12 mouse cellular contexts compared by ENCODE assay signal in genomic region chr5:77092531-77092930, GRCm38 (mm10). TPM values are rescaled to one million over a fixed set of nuclear protein-coding genes. Genes with fewer than 3 reads are reported as not detected.
A peak's percentile ranks its signal among the peaks of the same experiment; 100 is the strongest.
DNase-seq lines count a peak whose midpoint lies in the region; ATAC-seq and TF ChIP-seq lines count a peak whose summit lies in the region.
"Had no signal": no experiment of that assay in that cellular context is flagged by ENCODE, and none has a peak within 500 bp of the region (broad histone marks: within the 10 kb centered on the region; RNA-seq: fewer than 3 reads in every experiment).

No protein-coding gene starts in this region.

- no peak overlapping the region for H3K9ac ChIP-seq in intestine, embryonic 15.5 days
- H3K9ac ChIP-seq: forebrain, embryonic 15.5 days had no signal

- H3K36me3 ChIP-seq in intestine, embryonic 15.5 days: no peaks in the 10 kb centered on the region
- H3K36me3 ChIP-seq in kidney, adult 2 months (ENCODE audit: control insufficient read depth, insufficient read depth, low read length): no peaks in the 10 kb centered on the region
- H3K36me3 ChIP-seq: forebrain, embryonic 15.5 days had no signal

- no peak for ATAC-seq in intestine, embryonic 15.5 days
- ATAC-seq: forebrain, embryonic 15.5 days; Patski had no signal

- H3K27ac ChIP-seq in brown adipose tissue, adult 24 weeks (replicated peaks; ENCODE audit: low read depth, low read length): no peak overlapping the region
- no peak overlapping the region for H3K27ac ChIP-seq in intestine, embryonic 15.5 days
- H3K27ac ChIP-seq in kidney, adult 2 months (ENCODE audit: insufficient read depth, low read depth, low read length): no peak overlapping the region
- H3K27ac ChIP-seq: forebrain, embryonic 15.5 days had no signal

- peak overlapping the region; percentile 35 for H3K4me3 ChIP-seq in lung, adult 2 months (replicated peaks; ENCODE audit: extremely low read depth, low read depth, low read length)
- H3K4me3 ChIP-seq in brown adipose tissue, adult 24 weeks (ENCODE audit: insufficient read depth, low read depth, low read length): peak overlapping the region; percentile 17; the same call in 1 of the 2 replicates
- peak overlapping the region; percentile 5; the same call in 1 of the 2 replicates for H3K4me3 ChIP-seq in intestine, embryonic 15.5 days (replicated peaks)
- no peak overlapping the region for H3K4me3 ChIP-seq in kidney, adult 2 months (ENCODE audit: insufficient read depth, low read depth, low read length)
- H3K4me3 ChIP-seq: forebrain, embryonic 15.5 days had no signal

- TF ChIP-seq CTCF in lung, adult 2 months (IDR thresholded peaks at IDR 0.05; ENCODE audit: insufficient read depth, low read length): no peak
- no peak for TF ChIP-seq CTCF in kidney, adult 2 months (conservative IDR thresholded peaks at IDR 0.05; ENCODE audit: insufficient read depth, insufficient read length, low read depth, low read length)

- 34% methylated on average over 5 of the region's 5 CpGs for WGBS in lung, adult 2 months
- 69% methylated on average over 5 of the region's 5 CpGs for WGBS in intestine, embryonic 15.5 days
- WGBS in kidney, adult 2 months: 54% methylated on average over 5 of the region's 5 CpGs

- intact Hi-C loops in left cerebral cortex, postnatal 36 days (cut with DNase I): loop anchor here (5.0 kb wide), 1 partner anchor 75 kb away; no protein-coding TSS in a partner anchor
- intact Hi-C loops in left cerebral cortex, postnatal 25 days (cut with DNase I): no loop called here

- peak overlapping the region; percentile 39 for H3K4me2 ChIP-seq in intestine, embryonic 15.5 days (replicated peaks)
- H3K4me2 ChIP-seq: forebrain, embryonic 15.5 days had no signal

- TF ChIP-seq POLR2A in lung, adult 2 months (IDR thresholded peaks at IDR 0.05; ENCODE audit: borderline replicate concordance, extremely low read depth, low read depth, low read length): 0 out of 2 replicates have a peak, but pooled peaks have one; percentile 24
- no peak for TF ChIP-seq POLR2A in kidney, adult 2 months (IDR thresholded peaks at IDR 0.05; ENCODE audit: low read depth, low read length)

- no peaks in the 10 kb centered on the region for H3K27me3 ChIP-seq in intestine, embryonic 15.5 days (replicated peaks)
- no peaks in the 10 kb centered on the region for H3K27me3 ChIP-seq in kidney, adult 2 months (replicated peaks; ENCODE audit: control insufficient read depth, insufficient read depth, low read length)

- H3K4me1 ChIP-seq in lung, adult 2 months (ENCODE audit: control insufficient read depth, insufficient read depth, low read length): peaks cover 9% of the 10 kb centered on the region
- H3K4me1 ChIP-seq in brown adipose tissue, adult 24 weeks (ENCODE audit: control insufficient read depth, insufficient read depth, insufficient read length, low read length): peaks cover 6% of the 10 kb centered on the region; the same call in 1 of the 2 replicates
- 0 out of 2 replicates have a peak, but pooled peaks cover 5% of the 10 kb centered on the region for H3K4me1 ChIP-seq in intestine, embryonic 15.5 days (replicated peaks)
- H3K4me1 ChIP-seq in kidney, adult 2 months (ENCODE audit: control insufficient read depth, insufficient read depth, low read length): no peaks in the 10 kb centered on the region

- DNase-seq in lung, adult 2 months: no peak
- no peak for DNase-seq in lung, postnatal 25 days (ENCODE audit: low spot score)
- peak; percentile 6 for DNase-seq in spleen, adult 12 weeks (ENCODE audit: low spot score)
- DNase-seq in left cerebral cortex, postnatal 36 days (ENCODE audit: low spot score in 2 of 2): no peak
- DNase-seq in left cerebral cortex, postnatal 25 days (ENCODE audit: low spot score in 2 of 2): no peak
- no peak for DNase-seq in kidney, adult 2 months
- DNase-seq: embryo, embryonic 11 days; kidney, adult 8-10 months had no signal

- H3K9me3 ChIP-seq in intestine, embryonic 15.5 days: no peaks in the 10 kb centered on the region
- H3K9me3 ChIP-seq: forebrain, embryonic 15.5 days had no signal

RNA-seq across cellular contexts. Expression of gene Hopx, which starts 22.4 kb away (rescaled TPM):
- polyA plus RNA-seq in lung, adult 2 months (2012; rRNA removed): 592 and 698 TPM in 2 replicates
- polyA plus RNA-seq in brown adipose tissue, adult 24 weeks (2012; ENCODE audit: insufficient read depth, insufficient read length, missing spikeins): 5.0 and 10.8 TPM in 2 replicates
- polyA plus RNA-seq in intestine, embryonic 15.5 days (2015; fragmentation: Nextera tagmentation; extraction: Ambion mirVana): 3.5 and 3.8 TPM in 2 replicates
- 10 to 100 TPM; 28.6 to 28.8 TPM for total RNA-seq in left cerebral cortex, postnatal 36 days (2021)
- 10 to 100 TPM; 21.1 to 25.5 TPM for total RNA-seq in left cerebral cortex, postnatal 25 days (2021)
- polyA plus RNA-seq in kidney, adult 2 months (2012; rRNA removed): 14.2 and 18.4 TPM in 2 replicates
- polyA plus RNA-seq: Patski had no signal

Comparison
In these comparisons a context has a peak if more than half of its experiments do, and no peak if none do; other contexts are left out.
1. RNA of gene Hopx, which starts 22.4 kb away (polyA plus RNA-seq): 592 to 698 TPM in lung, adult 2 months; 14.2 to 18.4 TPM in kidney, adult 2 months, 5.0 to 10.8 TPM in brown adipose tissue, adult 24 weeks and 3.5 to 3.8 TPM in intestine, embryonic 15.5 days; every median in the first group is over 10 times any median in the second.